Mouse (Mus musculus) thymus, postnatal 0 days (tissue): Measurements from ENCODE around the gene Gm14569. TPM values are rescaled to one million over a fixed set of nuclear protein-coding genes. Genes with fewer than 3 reads are reported as not detected.

Experiments used
- DNase-seq: peaks from one replicate; pipeline ENCODE4 v3.0.0-alpha.2; 2015; ENCODE audit warnings: low spot score
- polyA plus RNA-seq: library from polyadenylated mRNA; unstranded; fragments of >200 nt; fragmentation: Nextera tagmentation; extraction: Ambion mirVana; gene quantifications from 2 replicates; pipeline ENCODE4 v1.2.1, GENCODE M21; 2015

The Gm14569 gene
- polyA plus RNA-seq = 0.03 TPM in 1 of 2 replicates, not detected in the other

DNA sequence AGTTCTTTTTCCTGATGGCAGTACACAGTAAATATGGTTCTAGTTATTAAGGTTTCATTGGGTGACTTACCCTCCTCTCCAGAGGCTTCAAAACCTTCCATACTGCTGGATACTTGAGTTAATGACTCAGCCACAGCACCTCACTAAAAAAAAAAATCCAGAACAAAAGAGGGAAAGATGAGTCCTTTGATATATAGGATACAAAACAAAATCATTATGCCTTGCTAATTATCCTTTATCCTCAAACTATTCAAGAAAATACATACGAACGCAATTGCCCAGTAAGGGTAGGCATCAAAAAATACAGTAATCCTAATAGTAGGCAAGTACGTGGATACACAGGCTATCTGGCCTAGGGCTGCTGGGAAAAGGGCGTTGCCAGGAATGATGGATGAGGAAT lies at the start of gene Gm14569:
Gene Gm14569 (minus strand): TSS at position 101 of the 400 bp plus-strand sequence.
- DNase-seq = no peak

DNA sequence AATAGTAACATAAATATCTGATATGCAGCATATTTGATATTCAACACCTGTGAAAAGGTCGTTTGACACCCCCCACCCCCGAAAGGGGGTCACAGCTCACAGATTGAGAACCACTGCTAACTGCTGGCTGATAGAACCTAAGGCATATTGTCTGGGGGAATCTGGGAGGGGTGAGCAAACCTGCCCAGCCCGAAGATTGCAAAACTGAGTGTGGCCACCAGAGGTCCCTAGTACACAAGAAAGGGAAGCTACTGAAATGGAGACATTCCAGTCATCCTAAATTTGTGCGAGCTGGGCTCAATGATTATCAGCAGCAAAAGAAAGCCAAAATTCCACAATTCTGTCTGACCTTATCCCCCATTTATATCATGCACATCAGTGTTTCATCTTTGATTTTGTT lies 42.9 kb upstream of the Gm14569 start:
- DNase-seq = peak; percentile 34

GRCm38 (mm10) chrX:36533744-36534143 lies 42.1 kb upstream of the Gm14569 start:
- no peak for DNase-seq

DNA sequence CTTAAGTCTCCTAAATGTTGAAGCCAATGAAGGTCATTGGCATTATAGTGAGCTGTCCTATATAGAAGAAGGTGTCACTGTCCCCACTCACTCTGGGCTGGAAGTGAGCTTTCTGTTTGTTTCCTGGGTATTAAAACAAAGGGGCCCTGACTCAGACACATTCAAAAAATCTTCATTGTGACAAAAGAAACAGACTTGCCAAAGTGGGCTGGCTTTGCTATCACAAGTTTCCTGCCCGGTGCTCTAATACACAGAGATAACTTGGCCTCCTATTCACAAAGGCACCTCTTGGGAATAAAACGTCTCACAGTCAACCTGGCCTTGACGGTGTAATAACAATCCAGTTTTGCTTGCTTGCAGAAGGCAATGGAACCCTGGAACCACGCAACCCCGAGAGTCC lies 38.6 kb upstream of the Gm14569 start:
- DNase-seq = no peak

DNA sequence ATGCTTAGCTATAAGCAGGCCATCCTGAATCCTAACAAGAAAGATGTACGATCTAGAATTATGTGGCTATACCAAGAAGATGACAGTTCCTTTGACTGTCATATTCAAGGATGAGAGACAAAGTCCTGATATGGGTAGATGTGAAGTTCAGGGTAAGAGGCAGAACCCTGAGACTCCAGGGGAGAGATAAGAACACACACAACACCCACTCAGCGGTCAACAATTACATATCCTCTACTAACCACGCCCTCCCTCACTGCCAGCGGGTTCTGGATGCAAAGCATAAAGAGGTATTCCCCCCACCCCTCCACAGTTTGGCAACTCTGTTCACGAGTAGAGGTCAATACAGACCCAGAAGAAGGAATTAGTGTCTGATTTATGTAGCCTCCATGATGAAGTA lies 32.1 kb upstream of the Gm14569 start:
- DNase-seq = no peak

DNA sequence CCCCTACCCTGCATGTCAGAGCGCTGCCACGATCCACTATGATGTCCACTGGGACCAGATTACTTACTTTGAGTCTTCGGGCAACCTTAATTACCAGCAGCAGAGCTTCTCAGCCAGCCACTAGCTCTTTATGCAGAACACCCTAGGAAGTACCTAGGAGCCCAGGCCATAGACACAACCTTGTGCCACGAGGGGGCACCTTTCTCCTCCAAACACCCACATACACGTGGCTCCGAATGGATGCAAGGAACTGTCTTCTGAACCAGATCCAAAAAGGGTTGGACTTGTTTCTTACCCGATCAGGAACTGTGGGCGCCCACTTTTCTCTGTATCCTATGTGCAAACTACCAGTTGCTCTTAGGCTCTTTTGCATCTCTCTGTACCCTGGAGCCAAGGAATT lies 22.1 kb upstream of the Gm14569 start:
- no peak for DNase-seq

GRCm38 (mm10) chrX:36513231-36513630 lies 21.6 kb upstream of the Gm14569 start:
- no peak for DNase-seq

- DNase-seq = peak; percentile 28
These were observed 15.2 kb upstream of the Gm14569 start for GRCm38 (mm10) chrX:36506863-36507262.

- peak; percentile 26 for DNase-seq
These were observed 2.1 kb downstream of the Gm14569 start for GRCm38 (mm10) chrX:36489506-36489905.

DNA sequence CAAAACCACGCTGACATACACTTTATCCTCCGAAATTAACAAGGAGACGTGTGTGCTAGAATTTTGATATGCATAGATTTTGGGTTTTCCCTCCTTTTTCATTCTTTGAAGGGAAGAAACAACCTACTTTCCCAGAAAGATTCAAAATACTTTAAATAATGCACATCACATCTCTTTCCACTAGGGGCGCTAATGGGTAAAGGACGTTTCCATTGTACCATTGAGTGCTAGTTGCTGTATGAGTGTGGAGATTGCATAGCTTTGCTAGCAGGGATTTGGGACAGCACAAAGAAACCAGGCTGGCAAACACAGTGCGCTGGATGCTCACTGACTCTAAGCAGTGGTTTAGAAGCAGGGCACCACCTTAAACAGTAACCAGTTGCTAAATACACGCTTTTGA lies 3.6 kb downstream of the Gm14569 start:
- peak; percentile 30 for DNase-seq

GRCm38 (mm10) chrX:36474873-36475272 lies 16.8 kb downstream of the Gm14569 start:
- peak; percentile 60 for DNase-seq

- DNase-seq = peak; percentile 48
These were observed 17.4 kb downstream of the Gm14569 start for GRCm38 (mm10) chrX:36474103-36474751.

DNA sequence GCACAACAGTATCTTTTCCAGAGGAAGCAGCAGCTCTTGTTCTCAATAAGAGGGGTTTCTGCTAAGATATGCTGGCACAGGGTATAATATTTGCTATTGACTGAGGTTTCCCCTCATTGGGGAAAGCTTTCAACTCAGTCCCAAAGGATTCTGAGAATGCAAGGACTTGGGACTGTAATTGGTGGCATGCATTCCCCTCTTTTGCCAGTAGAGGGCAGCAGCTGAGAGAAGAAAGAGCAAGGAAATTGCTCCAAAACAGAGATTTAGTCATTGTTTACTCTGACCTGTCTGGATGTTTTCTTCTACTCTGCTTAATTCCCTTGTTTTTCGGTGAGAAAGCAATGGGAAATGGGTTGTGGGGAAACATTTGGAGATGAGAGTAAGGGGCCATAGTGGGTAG lies 35.6 kb downstream of the Gm14569 start:
- DNase-seq = peak; percentile 24

- DNase-seq = no peak
These were observed 53.7 kb downstream of the Gm14569 start for GRCm38 (mm10) chrX:36437932-36438331.

- peak; percentile 19 for DNase-seq
These were observed 56.6 kb downstream of the Gm14569 start for GRCm38 (mm10) chrX:36434993-36435392.

- DNase-seq = no peak
These were observed 72.5 kb downstream of the Gm14569 start for GRCm38 (mm10) chrX:36419153-36419552.

GRCm38 (mm10) chrX:36402316-36402715 lies 89.3 kb downstream of the Gm14569 start:
- peak; percentile 14 for DNase-seq

DNA sequence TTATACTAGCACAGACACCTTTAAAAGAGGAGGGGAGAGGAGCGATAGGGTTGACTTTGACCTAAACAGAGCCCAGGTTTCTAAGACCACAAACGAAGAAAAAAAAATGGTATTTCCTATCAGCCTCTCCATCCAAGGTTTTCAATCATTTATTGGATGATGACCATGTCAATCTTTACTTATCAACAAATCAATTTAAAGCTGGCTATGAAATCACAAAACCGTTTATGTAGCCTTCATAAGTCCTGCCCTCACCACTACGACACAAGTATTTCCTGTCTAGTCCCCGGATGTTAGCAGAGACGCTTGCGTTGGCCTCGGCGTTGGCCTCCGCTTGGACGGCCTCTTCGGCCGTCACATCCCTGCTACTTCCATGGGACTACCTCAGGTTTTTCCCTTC lies 90.7 kb downstream of the Gm14569 start, which contains the start of gene Gm6268:
Gene Gm6268 (plus strand): TSS at position 301 of the 400 bp plus-strand sequence.
- DNase-seq = no peak

- peak; percentile 12 for DNase-seq
These were observed 98.4 kb downstream of the Gm14569 start for GRCm38 (mm10) chrX:36393279-36393678.

- DNase-seq = no peak
These were observed 99.0 kb downstream of the Gm14569 start for GRCm38 (mm10) chrX:36392672-36393071.

DNA sequence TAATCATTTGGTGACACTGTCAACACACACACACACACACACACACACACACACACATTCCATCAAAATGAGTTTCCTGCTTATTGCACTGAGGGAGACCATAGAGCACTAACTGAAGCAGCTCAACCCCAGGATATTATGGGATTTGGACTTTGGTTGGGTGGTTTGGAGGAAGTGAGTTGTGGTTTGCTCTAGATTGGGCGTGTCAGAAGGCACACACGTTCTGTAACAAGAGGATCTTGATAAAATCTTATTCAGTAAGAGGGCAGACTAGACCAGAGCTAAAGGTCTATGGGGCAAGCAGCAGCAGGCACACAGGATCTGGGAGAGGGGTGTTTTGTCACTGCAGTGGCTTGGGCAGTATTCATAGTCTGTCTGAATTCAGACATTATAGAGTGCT lies 101.1 kb downstream of the Gm14569 start:
- no peak for DNase-seq

DNA sequence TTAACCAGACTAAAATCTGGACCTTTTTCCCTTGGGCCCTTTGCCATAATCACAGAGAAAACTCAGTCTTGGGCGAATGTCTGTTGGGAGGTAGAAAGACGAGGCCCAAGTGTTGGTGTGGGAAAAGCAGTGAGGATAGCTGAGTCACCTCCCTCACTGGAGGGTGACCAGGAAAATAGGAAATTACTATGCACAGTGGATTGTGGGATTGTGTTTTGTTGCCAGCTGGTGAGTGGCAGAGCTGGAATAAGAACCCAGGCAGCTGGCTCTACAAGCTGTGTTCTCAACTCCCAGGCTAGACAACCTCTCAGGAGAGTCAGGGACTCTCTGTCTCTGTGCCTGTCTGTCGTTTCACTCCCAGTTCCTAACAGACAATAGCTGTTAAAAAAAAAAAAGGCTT lies 101.7 kb downstream of the Gm14569 start:
- no peak for DNase-seq

GRCm38 (mm10) chrX:36385340-36385739 lies 106.3 kb downstream of the Gm14569 start:
- DNase-seq = no peak
